Mouse (Mus musculus) testis, postnatal 10 days (tissue): Measurements from ENCODE around the gene Sirt7.

ENCODE experiments used
- DNase-seq: peaks from one replicate; pipeline ENCODE4 v3.0.0; 2021; ENCODE audit warnings: low spot score

Sirt7 gene

DNA sequence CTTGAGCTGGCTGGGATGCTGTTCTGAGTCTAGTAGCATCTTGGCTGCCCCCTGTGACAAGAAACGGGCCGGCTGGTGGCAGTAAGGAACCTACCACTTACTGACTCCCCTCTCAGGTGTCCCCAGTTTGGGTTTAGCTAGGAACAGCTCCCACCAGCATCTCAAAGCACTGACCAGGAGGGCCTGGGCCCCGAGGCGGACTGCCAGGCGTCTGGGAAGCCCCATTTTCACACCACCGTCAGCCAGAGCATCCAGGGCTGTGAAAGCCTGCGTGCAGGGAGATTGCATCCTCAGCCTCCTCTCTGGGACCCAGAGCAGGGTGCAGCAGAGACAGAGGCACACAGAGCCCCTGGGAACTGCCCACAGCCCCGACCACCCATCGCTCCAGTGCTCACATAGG is 16.2 kb upstream of the Sirt7 start:
- DNase-seq = peak; percentile 38

GRCm38 (mm10) chr11:120634810-120635209 is 9.8 kb upstream of the Sirt7 start:
- DNase-seq = no peak

DNA sequence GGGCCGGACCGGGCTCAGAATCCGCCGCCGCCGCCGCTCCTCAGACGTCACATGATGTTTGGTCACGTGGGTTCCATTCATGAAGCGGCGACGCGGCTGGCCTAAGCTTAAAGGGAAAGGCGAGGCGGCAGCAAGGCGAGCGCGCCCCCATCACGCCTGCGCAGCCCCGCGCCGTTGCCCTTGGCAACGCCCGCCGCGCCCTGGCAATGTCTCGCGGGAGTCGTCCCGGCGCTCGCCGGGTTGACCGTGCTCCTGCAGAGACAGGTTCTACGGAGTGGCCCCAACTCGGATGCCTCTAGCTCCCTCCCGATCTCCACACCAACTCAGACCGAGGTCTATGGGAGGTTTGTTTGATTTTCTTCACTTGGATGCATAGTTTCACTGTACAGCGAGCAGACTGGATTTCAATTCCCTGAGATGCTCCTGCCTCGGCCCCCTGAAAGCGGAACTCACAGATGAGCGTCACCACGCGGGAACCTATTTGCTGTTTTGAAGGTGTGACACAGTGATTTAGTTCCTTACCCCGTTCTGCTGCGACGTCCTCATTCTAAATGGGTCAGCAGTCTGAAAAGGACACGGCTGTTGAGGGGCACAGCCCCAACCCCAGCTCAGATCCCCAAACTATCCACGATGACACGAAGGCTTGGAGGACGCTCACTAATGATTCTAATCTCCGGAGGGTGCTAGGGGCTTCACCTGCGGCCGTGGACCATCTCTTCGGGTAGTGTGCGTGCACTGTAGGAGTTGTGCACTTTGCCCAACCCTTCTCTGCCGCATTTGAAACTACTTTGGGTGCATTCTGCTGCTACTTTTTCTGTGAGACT is 8.7 kb upstream of the Sirt7 start, which contains the start of gene Mafg:
TSS of gene Mafg (minus strand) at position 81 of the 824 bp plus-strand sequence.
- DNase-seq = peak; percentile 94

DNA sequence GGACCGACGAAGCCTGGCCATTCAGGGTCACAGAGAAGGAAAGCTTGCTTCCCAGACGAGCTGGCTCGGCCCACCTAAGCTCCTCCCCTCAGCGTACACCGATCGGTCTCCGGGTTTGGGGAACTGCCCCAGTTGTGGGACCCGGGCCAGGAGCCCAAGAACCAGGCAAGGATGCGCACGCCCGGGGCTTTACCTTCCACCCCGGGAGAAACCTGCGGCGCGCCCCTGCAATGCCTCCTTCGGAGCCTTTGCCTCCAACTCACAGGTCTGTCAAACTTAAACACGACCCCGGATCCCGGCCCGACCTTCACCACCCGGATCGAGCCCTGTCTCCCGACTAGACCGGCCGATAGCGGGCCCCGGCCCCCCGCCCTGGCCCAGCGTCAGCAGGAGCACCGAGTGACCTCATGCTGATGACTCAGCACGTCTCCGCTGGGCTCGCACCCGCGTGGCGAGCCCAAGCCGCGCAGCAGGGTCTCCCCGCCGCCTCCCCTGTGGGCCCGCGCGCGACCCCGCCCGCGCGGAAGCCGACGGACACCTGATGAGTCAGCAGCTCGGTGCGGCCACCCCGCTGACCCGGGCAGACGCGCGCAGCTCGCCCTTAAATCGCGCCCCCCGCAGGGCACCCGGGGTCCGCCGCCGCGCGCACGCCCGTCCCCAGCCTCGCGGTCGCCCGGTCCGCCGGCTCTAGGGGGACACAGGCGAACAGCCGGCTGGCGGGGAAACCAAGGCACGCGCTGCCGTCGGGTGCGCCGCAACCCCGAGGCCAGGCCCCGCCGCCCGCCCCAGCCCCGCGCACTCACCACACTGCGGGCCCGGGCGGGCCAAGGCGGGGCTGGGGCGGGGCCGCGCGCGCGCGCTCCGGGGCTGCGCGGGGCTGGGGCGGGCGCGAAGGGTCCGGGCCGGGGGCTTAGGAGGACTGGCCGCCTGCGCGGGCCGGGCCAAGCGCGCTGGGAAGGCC is 7.8 kb upstream of the Sirt7 start:
- peak; percentile 81 for DNase-seq

GRCm38 (mm10) chr11:120631726-120632448 is 6.8 kb upstream of the Sirt7 start:
- no peak for DNase-seq

GRCm38 (mm10) chr11:120630881-120631725 is 6.1 kb upstream of the Sirt7 start:
- peak; percentile 32 for DNase-seq

DNA sequence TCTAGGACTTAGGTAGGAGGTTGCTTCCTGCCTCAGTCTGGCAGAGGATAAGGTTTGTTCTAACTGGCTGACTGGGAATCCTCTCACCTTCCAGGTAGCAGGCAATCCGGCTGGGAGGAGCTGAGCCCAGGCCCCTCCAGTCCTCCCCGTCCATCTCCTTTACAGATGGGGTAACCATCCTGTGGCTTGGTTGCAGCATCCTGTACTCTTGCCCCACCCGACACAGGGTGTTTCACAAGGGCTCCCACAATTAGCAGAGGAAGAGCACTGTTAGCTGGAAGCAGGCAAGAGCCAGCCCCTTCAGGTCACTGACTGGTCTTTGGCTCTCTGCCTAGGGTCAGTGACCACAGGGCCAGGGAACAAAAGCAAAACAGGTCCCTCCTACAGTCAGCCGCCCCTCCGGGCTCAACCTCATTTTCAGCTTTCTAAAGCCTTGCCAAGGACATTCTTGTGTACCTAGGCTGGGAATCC is 5.4 kb upstream of the Sirt7 start:
- no peak for DNase-seq

DNA sequence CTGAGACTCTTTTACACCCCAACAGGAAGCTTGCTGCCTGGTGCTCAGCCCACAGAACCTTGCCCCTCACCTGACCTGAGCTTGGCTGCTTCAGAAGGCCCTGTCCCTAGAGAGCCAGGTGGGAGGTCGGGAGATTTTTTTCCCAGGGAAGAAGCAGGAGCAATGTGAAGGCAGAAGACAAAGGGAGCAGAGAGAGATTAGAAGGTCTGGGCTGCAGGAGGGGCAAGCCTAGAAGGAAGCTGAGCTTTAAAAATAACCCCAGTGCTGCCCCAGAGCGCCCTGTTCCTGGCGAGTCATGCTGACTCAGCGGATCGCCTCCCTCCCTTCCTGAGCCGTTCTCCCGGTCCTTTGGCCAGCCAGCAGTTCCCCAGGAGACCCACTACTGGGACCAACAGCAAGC is 4.9 kb upstream of the Sirt7 start:
- no peak for DNase-seq

DNA sequence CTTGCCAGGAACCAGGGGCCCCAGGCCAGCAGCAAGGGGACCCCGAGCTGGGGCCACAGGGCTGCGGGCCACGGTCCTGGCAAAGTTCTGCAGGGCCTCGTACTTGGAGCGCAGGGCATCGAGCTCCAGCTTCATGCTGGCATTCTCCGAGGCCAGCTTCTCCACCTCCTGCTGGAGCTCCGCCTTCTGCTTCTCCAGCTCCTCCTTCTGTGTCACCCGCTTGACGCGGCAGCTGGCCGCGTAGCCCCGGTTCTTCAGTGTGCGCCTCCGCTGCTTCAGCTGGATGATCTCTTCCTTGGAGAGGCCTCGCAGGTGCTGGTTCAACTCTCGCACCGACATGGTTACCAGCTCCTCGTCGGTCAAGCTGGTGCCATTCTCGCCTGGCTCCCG is 4.3 kb upstream of the Sirt7 start:
- DNase-seq = peak; percentile 43

- DNase-seq = peak; percentile 45
Measured at GRCm38 (mm10) chr11:120628601-120629340, 3.7 kb upstream of the Sirt7 start.

- peak; percentile 38 for DNase-seq
Measured at GRCm38 (mm10) chr11:120627468-120628300, 2.6 kb upstream of the Sirt7 start.

DNA sequence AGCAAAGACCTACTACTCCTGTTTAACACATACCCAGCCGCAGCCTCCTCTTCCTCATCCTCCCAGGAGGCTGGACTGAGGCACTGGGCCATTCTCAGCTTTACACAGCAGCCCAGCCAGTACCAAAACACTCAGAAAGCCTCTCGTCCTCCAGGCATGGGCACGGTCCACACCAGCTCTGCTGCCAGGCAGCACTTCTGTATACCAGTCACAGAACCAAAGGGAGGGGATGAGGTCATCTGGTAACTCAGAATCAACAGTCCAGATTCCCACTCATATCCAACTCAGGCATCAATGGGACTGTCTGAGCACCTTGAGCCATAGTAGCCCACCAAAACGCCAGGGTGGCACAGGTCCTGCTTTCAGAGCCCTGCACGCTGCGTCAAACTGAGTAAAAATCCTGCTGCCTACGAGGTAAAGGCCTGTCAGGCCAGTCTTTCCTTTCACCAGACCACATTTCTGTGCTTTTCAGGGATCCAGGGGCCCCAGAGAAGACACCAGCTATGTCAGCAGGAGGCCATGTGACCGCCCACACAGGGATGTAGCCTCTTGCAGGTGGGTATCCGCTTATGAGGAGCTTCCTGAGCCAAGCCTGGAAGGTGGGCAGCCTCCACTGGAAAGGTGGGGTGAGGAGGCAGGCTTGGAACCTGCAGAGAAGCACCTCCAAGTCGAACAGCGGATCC is 1.9 kb upstream of the Sirt7 start:
- DNase-seq = peak; percentile 39

- DNase-seq = peak; percentile 90
Measured at GRCm38 (mm10) chr11:120624680-120625111, 344 bp downstream of the Sirt7 start.

DNA sequence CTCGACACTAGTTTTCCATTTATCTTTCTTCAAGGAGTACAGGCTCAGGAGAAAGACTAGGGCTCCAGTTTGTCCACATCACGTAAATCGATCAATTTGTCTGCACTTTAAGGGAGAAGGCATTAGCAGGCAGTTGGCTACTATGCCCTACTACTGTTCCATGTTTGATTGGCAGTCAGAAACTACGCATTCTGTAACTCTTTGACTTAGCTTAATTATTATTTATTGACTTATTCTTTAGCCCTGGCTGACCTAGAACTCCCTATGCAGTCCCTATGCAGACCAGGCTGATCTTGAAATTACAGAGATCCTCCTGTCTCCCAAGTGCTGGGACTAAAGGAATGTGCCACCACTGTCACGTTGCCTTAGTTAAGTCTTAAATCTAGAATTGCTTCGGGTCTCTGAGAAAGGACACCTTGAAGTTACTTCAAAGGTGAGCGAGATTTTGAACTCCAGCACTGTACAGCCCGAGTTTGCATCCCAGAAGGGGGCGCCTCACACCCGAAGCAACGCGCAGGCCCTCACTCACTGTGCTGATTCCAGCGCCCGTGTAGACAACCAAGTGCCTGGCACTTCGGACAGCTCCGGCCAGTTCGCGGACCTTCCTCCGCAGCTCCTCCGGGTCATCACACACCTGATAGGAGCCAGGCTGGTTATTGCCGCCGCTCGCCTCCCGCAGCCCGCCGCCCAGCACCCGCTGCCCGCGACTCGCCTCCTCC is 920 bp downstream of the Sirt7 start:
- DNase-seq = peak; percentile 84

DNA sequence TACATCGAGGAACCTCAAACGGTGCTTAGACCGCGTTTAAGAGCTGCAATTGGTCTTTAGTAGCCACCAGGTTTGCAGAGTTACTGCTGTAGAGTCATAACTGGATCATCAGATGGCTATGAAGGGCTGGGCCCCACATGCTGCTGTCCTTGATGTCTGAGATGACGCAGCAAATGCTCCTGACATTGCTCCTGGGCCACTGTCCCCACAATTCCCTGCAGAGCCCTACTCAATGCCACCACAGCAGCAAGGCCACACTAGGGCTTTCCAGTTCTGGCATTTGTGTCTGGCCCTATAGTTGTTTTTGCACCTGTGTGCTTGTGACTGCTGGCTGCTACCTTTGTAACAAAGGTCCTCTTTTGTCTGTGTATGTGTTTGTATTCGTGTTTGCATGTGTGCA is 2.2 kb downstream of the Sirt7 start:
- no peak for DNase-seq

DNA sequence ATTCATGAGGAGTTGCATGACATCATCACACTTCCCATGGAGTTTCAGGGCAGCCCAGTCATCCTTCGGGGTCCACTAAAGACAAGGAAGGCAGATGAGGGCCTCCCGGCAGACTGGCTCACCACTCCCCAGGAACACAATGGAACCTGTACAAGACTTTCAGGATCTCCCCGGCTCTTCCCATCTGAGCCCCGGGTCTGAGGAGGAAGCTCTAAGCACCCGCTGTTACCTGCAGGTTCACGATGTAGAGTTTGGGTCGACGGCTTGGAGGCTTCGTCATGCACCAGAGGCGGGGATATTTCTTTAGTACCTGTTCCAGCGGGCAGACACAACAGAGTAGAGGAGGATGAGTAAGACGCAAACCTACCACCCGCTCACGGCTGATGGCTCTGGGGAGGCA is 4.8 kb downstream of the Sirt7 start:
- no peak for DNase-seq

- DNase-seq = no peak
Measured at GRCm38 (mm10) chr11:120618619-120619535, 6.2 kb downstream of the Sirt7 start.
